Mouse (Mus musculus) myocyte (in vitro differentiated cells): ENCODE measurements at regions not wholly inside any gene's neighbourhood (a gene's known extent, or its start where the extent isn't known, plus 50 kb on each side); places are given as distances from the start of the nearest gene placed in this dataset.

Experiments
- CEBPB ChIP-seq: IDR thresholded peaks from 2 replicates; pipeline ENCODE4 v1.6.1; 2011; ENCODE audit warnings: mild to moderate bottlenecking, moderate library complexity; ENCODE audit not compliant: poor library complexity, insufficient read depth, severe bottlenecking
- E2F4 ChIP-seq: IDR thresholded peaks from one replicate; pipeline ENCODE4 v1.6.1; 2011; ENCODE audit warnings: mild to moderate bottlenecking, control low read depth, moderate library complexity; ENCODE audit not compliant: insufficient read depth
- MAX ChIP-seq: IDR thresholded peaks from one replicate; pipeline ENCODE4 v1.6.1; 2011; ENCODE audit warnings: low read depth, mild to moderate bottlenecking, control low read depth
- POLR2A ChIP-seq: IDR thresholded peaks from one replicate; pipeline ENCODE4 v1.6.1; 2011; ENCODE audit warnings: low read depth, mild to moderate bottlenecking, control low read depth, moderate library complexity; ENCODE audit not compliant: insufficient read length
- POLR2AphosphoS2 ChIP-seq: IDR thresholded peaks from one replicate; pipeline ENCODE4 v1.6.1; 2011; ENCODE audit warnings: low read depth, control low read depth; ENCODE audit not compliant: insufficient read length
- REST ChIP-seq: IDR thresholded peaks from one replicate; pipeline ENCODE4 v1.6.1; 2011; ENCODE audit warnings: mild to moderate bottlenecking, control low read depth, moderate library complexity; ENCODE audit not compliant: insufficient read depth, insufficient read length
- USF1 ChIP-seq: IDR thresholded peaks from one replicate; pipeline ENCODE4 v1.6.1; 2011; ENCODE audit warnings: low read depth, mild to moderate bottlenecking, control low read depth, moderate library complexity

- TF ChIP-seq MAX (no peak), POLR2A (no peak), E2F4 (no peak), POLR2AphosphoS2 (no peak), REST (no peak), CEBPB (no peak), USF1 (no peak)
Measured at GRCm38 (mm10) chr12:77617552-77617951, 379.6 kb downstream of the Fut8 start.
